Comparison of ENCODE assay signal across 8 mouse cellular contexts in genomic region chr2:34754551-34755358, GRCm38 (mm10). TPM values are rescaled to one million over a fixed set of nuclear protein-coding genes. Genes with fewer than 3 reads are reported as not detected.
DNase-seq lines count a peak whose midpoint lies in the region; ATAC-seq lines count a peak whose summit lies in the region.

Gene Gapvd1 (minus strand): TSS chr2:34755232.

- H3K27ac ChIP-seq in heart, embryonic 15.5 days = peak within 1 kb of the TSS; percentile 97
- H3K27ac ChIP-seq in liver, embryonic 15.5 days (replicated peaks) = peak within 1 kb of the TSS; percentile 98
- peak within 1 kb of the TSS; percentile 94 for H3K27ac ChIP-seq in neural tube, embryonic 14.5 days (ENCODE audit: low read depth, low read length)

- H3K4me1 ChIP-seq in heart, embryonic 15.5 days (replicated peaks) = peaks cover 13% of the 10 kb centered on the region
- H3K4me1 ChIP-seq in liver, embryonic 15.5 days (replicated peaks) = peaks cover 41% of the 10 kb centered on the region
- peaks cover 13% of the 10 kb centered on the region for H3K4me1 ChIP-seq in neural tube, embryonic 14.5 days (ENCODE audit: control insufficient read depth, insufficient read depth, low read length)

- peak within 1 kb of the TSS; percentile 96 for H3K4me3 ChIP-seq in heart, embryonic 15.5 days
- peak within 1 kb of the TSS; percentile 98 for H3K4me3 ChIP-seq in liver, embryonic 15.5 days (replicated peaks)
- H3K4me3 ChIP-seq in neural tube, embryonic 14.5 days (ENCODE audit: low read depth, low read length) = peak within 1 kb of the TSS; percentile 91

- peak within 1 kb of the TSS; percentile 91 for H3K9ac ChIP-seq in heart, embryonic 15.5 days
- peak within 1 kb of the TSS; percentile 100 for H3K9ac ChIP-seq in liver, embryonic 15.5 days
- peak within 1 kb of the TSS; percentile 96 for H3K9ac ChIP-seq in neural tube, embryonic 14.5 days (replicated peaks; ENCODE audit: low read depth, low read length)

- peak within 1 kb of the TSS; percentile 70 for H3K4me2 ChIP-seq in heart, embryonic 15.5 days
- H3K4me2 ChIP-seq in liver, embryonic 15.5 days = peak within 1 kb of the TSS; percentile 76
- H3K4me2 ChIP-seq in neural tube, embryonic 14.5 days (ENCODE audit: low read depth, low read length) = peak within 1 kb of the TSS; percentile 54

- no peaks in the 10 kb centered on the region for H3K27me3 ChIP-seq in heart, embryonic 15.5 days
- H3K27me3 ChIP-seq in liver, embryonic 15.5 days = peaks cover 5% of the 10 kb centered on the region; the same call in 1 of the 2 replicates
- no peaks in the 10 kb centered on the region for H3K27me3 ChIP-seq in neural tube, embryonic 14.5 days (ENCODE audit: control insufficient read depth, insufficient read depth, low read length)

- H3K9me3 ChIP-seq in heart, embryonic 15.5 days (replicated peaks) = no peaks in the 10 kb centered on the region
- H3K9me3 ChIP-seq in liver, embryonic 15.5 days (replicated peaks) = no peaks in the 10 kb centered on the region
- no peaks in the 10 kb centered on the region for H3K9me3 ChIP-seq in neural tube, embryonic 14.5 days (ENCODE audit: control insufficient read depth, low read length)

- peak; percentile 33 for DNase-seq in ES-CJ7 (ENCODE audit: low read depth, low spot score)
- peak; percentile 34 to 75 for DNase-seq in adrenal gland, postnatal 36 days
- DNase-seq in kidney, postnatal 10 days = peak; percentile 40
- DNase-seq in ovary, postnatal 36 days (ENCODE audit: low spot score) = no peak

- no peaks in the 10 kb centered on the region for H3K36me3 ChIP-seq in heart, embryonic 15.5 days
- peaks cover 4% of the 10 kb centered on the region; the same call in 1 of the 2 replicates for H3K36me3 ChIP-seq in liver, embryonic 15.5 days (replicated peaks)
- no peaks in the 10 kb centered on the region for H3K36me3 ChIP-seq in neural tube, embryonic 14.5 days (ENCODE audit: control insufficient read depth, insufficient read depth, low read length)

- WGBS in heart, embryonic 15.5 days = under 1% methylated on average over 14 of the region's 14 CpGs
- WGBS in liver, embryonic 15.5 days (ENCODE audit: insufficient replicate concordance) = under 1% methylated on average over 14 of the region's 14 CpGs
- WGBS in neural tube, embryonic 14.5 days = 3% methylated on average over 14 of the region's 14 CpGs

- ATAC-seq in erythroblast, adult 5-6 weeks (replicated peaks; ENCODE audit: low FRiP score, poor library complexity, severe bottlenecking) = peak; percentile 43; the same call in 1 of the 2 replicates
- ATAC-seq in heart, embryonic 15.5 days (replicated peaks; ENCODE audit: insufficient number of reproducible peaks, insufficient read depth, low FRiP score, low read depth) = no peak
- ATAC-seq in liver, embryonic 15.5 days (ENCODE audit: insufficient read depth) = no peak
- ATAC-seq in neural tube, embryonic 14.5 days (ENCODE audit: low read depth) = no peak

RNA-seq across cellular contexts. Expression of gene Gapvd1, which starts in this region (rescaled TPM):
- 10 to 100 TPM; 57.9 to 62.0 TPM for total RNA-seq in adrenal gland, postnatal 36 days (2021)
- 308 and 329 TPM in 2 replicates for total RNA-seq in erythroblast, adult 5-6 weeks (2015; ENCODE audit: low replicate concordance)
- total RNA-seq in erythroblast, adult 5-6 weeks (2017; ENCODE audit: low replicate concordance) = 761 and 1,292 TPM in 2 replicates
- polyA plus RNA-seq in heart, embryonic 15.5 days (2015; fragmentation: Nextera tagmentation; extraction: Ambion mirVana) = 60.7 and 66.0 TPM in 2 replicates
- 79.9 and 89.4 TPM in 2 replicates for polyA plus RNA-seq in liver, embryonic 15.5 days (2015; fragmentation: Nextera tagmentation; extraction: Ambion mirVana)
- 119 and 132 TPM in 2 replicates for polyA plus RNA-seq in neural tube, embryonic 14.5 days (2014; fragmentation: Nextera tagmentation; extraction: Ambion mirVana)

Comparison
In these comparisons a context has a peak if more than half of its experiments do, and no peak if none do; other contexts are left out.
1. RNA of gene Gapvd1 (total RNA-seq): 308 to 1,292 TPM in erythroblast, adult 5-6 weeks; 57.9 to 62.0 TPM in adrenal gland, postnatal 36 days; every median in the first group is over 4 times any median in the second.
2. Peak in every context shown above with its lines, with median percentiles within 50 percentile points of each other: H3K27ac ChIP-seq, H3K4me2 ChIP-seq, H3K4me3 ChIP-seq and H3K9ac ChIP-seq.